Mouse (Mus musculus) limb, embryonic 10.5 days (tissue): ENCODE measurements at regions not wholly inside any gene's neighbourhood (a gene's known extent, or its start where the extent isn't known, plus 50 kb on each side); places are given as distances from the start of the nearest gene placed in this dataset.
A peak's percentile ranks its signal among the peaks of the same experiment; 100 is the strongest.

Experiments
- DNase-seq: peaks from one replicate; pipeline ENCODE4 v3.0.0-alpha.2; 2017; ENCODE audit warnings: low spot score
- H3K27ac ChIP-seq: fragments of 300-500 bp; sonication (generic); 2 replicates; pipeline ENCODE4 v1.5.1; 2016; ENCODE audit warnings: mild to moderate bottlenecking
- H3K27me3 ChIP-seq: fragments of 300-500 bp; sonication (generic); 2 replicates; pipeline ENCODE4 v1.6.1; 2016; ENCODE audit warnings: low read depth, mild to moderate bottlenecking; ENCODE audit not compliant: poor library complexity, severe bottlenecking
- H3K36me3 ChIP-seq: fragments of 300-500 bp; sonication (generic); 2 replicates; pipeline ENCODE4 v1.6.1; 2016; ENCODE audit warnings: mild to moderate bottlenecking, moderate library complexity
- H3K4me1 ChIP-seq: fragments of 300-500 bp; sonication (generic); 2 replicates; pipeline ENCODE4 v1.6.1; 2016
- H3K4me3 ChIP-seq: fragments of 300-500 bp; sonication (generic); 2 replicates; pipeline ENCODE4 v1.5.1; 2016; ENCODE audit warnings: mild to moderate bottlenecking, moderate library complexity
- H3K9me3 ChIP-seq: fragments of 300-500 bp; sonication (generic); replicated peaks from 2 replicates; pipeline ENCODE4 v1.6.1; 2016; ENCODE audit warnings: mild to moderate bottlenecking
- WGBS: fragments of 180-500 bp; shearing (Covaris S2); methylation state at CpG from one replicate; pipeline ENCODE4 v1.1.7; 2016; 5-methylcytosine and 5-hydroxymethylcytosine counted together

DNA sequence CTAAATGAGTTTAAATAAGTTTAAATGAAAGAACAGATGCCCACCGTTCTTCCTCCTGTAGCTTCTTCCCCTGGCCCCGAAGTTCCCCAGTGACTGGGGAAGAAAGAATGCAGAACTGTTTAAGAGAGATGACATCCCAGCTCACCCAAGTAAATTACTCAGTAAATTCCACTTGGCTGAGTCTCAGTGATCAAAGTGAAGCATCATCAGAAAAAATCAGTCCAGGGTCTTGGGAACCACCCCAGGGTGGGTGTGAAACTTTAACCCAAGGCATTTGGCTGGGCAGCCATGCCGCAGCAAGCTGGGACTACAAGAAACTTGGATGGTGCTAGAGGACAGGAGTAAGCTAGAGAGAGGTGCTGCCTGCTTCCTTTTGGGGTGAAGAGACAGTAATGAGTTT is 133.9 kb downstream of the Emx2 start:
- H3K27ac ChIP-seq: no peak overlapping the region
- H3K36me3 ChIP-seq: no peaks in the 10 kb centered on the region
- H3K4me1 ChIP-seq: peaks cover 21% of the 10 kb centered on the region
- no peak overlapping the region for H3K4me3 ChIP-seq
- DNase-seq: no peak
- WGBS: 73% methylated on average over 3 of the region's 3 CpGs
- no peaks in the 10 kb centered on the region for H3K9me3 ChIP-seq
- H3K27me3 ChIP-seq: peaks cover 6% of the 10 kb centered on the region; the same call in 1 of the 2 replicates

DNA sequence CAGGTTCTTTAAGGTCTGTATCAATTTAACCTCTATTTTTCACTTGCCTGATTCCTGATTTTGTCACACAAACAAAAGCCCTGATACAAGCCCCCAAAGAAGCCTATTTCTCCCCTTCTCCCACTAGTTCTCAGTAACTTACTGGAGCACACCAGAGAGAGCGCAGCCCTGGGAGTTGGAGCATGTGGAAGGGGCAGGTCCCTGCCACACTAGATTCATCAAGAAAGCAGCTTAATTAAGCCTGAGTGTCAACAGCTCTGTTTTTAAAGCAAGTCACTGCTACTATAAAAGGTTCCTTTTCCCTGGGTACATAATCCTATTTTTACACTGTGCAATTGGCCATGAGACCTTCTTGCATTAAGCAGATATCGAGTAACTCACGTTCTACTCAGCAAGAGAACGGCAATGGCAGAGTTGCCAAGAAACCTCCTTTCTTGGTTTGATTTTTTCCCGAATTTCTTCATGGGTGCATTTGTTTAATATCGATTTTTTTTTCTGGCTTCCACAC is 166.2 kb downstream of the Emx2 start:
- Histone ChIP-seq H3K9me3 (no peaks in the 10 kb centered on the region), H3K36me3 (no peaks in the 10 kb centered on the region), H3K4me1 (peaks cover 19% of the 10 kb centered on the region), H3K27me3 (0 out of 2 replicates have a peak, but pooled peaks cover 12% of the 10 kb centered on the region), H3K27ac (no peak overlapping the region), H3K4me3 (no peak overlapping the region)
- WGBS: 87% methylated on average over 6 of the region's 6 CpGs
- no peak for DNase-seq

DNA sequence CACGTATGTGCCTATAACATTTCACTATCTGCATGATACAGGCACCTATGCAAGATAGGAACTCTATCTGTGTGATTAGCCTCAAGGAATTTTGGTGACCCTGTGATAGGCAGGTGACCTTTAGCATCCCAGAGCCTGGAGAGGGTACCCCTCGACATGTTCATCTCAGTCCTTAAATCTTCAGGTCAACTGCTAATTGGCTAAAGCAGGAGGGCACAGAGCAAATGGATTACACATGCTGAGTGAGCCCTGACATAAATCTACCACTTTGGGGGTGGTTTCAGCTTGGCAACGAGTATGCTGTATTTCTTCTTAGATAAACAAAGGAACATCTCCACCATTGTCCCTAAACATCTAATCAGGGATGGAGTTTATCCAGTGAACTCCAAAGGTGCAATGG is 169.5 kb downstream of the Emx2 start:
- no peaks in the 10 kb centered on the region for H3K9me3 ChIP-seq
- peaks cover 25% of the 10 kb centered on the region for H3K4me1 ChIP-seq
- H3K36me3 ChIP-seq: no peaks in the 10 kb centered on the region
- H3K4me3 ChIP-seq: no peak overlapping the region
- WGBS: 40% methylated on average over 3 of the region's 3 CpGs
- DNase-seq: no peak
- H3K27me3 ChIP-seq: peaks cover 32% of the 10 kb centered on the region
- H3K27ac ChIP-seq: no peak overlapping the region

DNA sequence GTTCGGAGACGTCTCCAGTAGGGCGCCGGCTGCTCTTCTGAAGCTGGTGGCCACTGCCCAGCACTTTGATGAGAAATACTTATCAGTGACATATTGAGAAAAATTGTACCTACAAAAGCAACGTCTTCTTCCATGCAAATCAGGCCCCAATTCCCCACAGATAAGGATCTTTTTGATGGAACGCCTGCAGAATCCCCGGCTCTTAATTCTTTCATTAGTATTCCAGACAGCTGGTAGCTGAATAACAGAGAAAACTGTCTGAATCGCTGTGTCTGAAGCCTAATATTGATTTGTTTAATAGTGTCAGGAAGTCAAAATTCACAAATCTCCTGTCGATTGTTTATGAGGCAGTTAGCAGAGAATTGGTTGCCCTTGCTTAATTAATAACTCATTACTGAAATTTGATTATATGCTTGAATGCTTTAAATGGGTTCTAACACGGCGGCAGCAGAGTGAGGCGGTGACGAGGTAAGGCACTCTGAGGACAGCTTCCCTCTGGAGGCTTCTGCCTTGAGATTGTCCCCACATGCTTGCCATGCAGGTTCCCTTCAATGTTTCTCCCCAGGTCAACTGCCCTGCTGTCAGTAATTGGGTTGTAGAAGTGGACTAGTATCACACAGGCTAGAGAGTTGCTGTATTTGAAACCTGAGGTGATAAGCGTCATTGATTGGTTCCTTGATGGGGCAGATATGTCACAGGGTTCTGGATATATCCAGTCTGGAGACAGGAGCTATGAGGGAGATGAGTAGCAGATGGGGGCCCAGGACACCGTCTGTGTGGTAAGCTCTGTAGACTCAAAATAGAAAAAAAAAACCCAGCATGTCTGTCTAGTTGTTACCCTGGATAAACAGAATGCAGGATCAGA is 170.4 kb downstream of the Emx2 start:
- 54% methylated on average over 15 of the region's 15 CpGs for WGBS
- Histone ChIP-seq H3K27ac (no peak overlapping the region), H3K9me3 (no peaks in the 10 kb centered on the region), H3K4me1 (peaks cover 25% of the 10 kb centered on the region), H3K36me3 (no peaks in the 10 kb centered on the region), H3K27me3 (peaks cover 37% of the 10 kb centered on the region), H3K4me3 (no peak overlapping the region)
- DNase-seq: no peak

DNA sequence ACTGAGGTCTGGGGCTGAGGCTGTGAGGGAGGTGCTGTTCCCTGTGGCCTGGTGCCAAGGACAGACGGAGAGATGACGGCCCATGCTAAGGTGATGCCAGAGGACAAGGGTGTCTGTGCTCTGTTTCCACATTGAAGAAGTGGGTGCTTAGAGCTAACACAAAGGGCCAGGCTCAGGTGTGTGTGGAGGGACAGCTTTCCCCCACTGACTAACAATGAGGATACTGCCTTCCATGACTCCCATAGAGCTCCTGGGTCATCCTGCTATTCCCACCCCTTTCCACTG is 170.9 kb downstream of the Emx2 start:
- no peak overlapping the region for H3K4me3 ChIP-seq
- no peaks in the 10 kb centered on the region for H3K36me3 ChIP-seq
- peaks cover 25% of the 10 kb centered on the region for H3K4me1 ChIP-seq
- H3K9me3 ChIP-seq: no peaks in the 10 kb centered on the region
- WGBS: 93% methylated on average over 2 of the region's 2 CpGs
- peaks cover 42% of the 10 kb centered on the region for H3K27me3 ChIP-seq
- DNase-seq: no peak
- H3K27ac ChIP-seq: no peak overlapping the region

DNA sequence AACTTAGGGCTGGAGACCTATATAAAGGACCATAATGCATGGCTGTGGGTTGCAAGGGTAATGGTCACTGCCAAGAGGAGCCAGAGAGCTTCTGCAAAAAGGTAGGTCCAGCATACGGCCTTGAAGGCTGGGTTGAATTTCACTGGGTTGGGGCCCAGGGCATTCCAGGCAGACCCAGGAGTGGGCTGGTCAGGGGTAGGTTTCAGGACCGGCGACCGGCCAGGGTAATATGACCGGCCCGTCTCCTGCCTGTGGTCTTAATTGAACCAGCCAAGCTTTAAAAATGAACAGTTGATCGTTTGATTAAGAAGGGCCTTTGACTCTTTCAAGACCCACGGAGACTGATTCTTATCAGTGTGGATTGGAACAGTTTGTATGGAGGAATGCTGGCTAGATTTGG is 171.9 kb downstream of the Emx2 start:
- no peak overlapping the region for H3K4me3 ChIP-seq
- H3K4me1 ChIP-seq: peaks cover 26% of the 10 kb centered on the region
- DNase-seq: no peak
- H3K27ac ChIP-seq: no peak overlapping the region
- H3K27me3 ChIP-seq: peaks cover 51% of the 10 kb centered on the region
- 77% methylated on average over 8 of the region's 8 CpGs for WGBS
- H3K36me3 ChIP-seq: no peaks in the 10 kb centered on the region
- H3K9me3 ChIP-seq: no peaks in the 10 kb centered on the region

DNA sequence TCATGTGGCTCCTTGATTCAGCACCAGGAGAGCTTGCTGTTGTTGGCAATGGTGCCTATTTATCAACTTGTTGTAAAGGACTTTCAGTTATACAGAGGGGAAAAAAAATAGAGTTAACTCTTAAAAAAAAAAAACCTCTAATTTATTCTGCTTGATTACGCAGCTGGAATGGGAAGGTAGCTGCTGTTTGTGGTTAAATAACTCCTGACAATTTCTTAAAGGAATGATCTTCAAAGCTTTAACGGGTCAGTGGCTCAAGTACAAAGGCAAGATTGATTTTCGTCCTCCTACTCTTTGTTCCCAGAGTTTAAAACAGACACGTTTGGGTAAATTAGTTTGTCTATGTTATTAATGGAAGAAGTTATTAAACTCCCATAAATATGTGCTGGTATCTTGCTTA is 172.5 kb downstream of the Emx2 start:
- peaks cover 33% of the 10 kb centered on the region for H3K4me1 ChIP-seq
- 52% methylated on average over 4 of the region's 4 CpGs for WGBS
- no peak overlapping the region for H3K27ac ChIP-seq
- no peaks in the 10 kb centered on the region for H3K9me3 ChIP-seq
- H3K36me3 ChIP-seq: no peaks in the 10 kb centered on the region
- H3K4me3 ChIP-seq: no peak overlapping the region
- no peak for DNase-seq
- H3K27me3 ChIP-seq: peaks cover 53% of the 10 kb centered on the region

DNA sequence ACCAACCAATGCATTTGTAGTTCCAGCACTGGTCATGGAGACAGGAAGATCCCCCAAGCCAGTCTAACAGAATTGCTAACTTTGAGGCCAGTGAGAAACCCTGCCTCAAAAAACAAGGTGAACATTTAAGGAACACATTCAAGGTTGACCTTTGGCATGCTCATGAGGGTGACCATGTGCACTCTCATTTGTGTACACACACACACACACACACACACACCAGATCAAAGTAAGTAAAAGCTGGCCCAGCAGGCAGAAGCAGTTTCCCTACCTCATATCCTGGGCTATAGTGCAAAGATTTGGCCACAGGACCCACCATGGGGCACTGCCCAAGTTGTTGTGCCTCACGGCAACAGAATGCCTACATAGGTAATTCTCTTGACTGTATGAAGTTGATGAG is 173.4 kb downstream of the Emx2 start:
- H3K4me1 ChIP-seq: peaks cover 41% of the 10 kb centered on the region
- WGBS: 87% methylated on average over 1 of the region's 1 CpGs
- DNase-seq: no peak
- H3K27ac ChIP-seq: no peak overlapping the region
- no peaks in the 10 kb centered on the region for H3K36me3 ChIP-seq
- H3K4me3 ChIP-seq: no peak overlapping the region
- no peaks in the 10 kb centered on the region for H3K9me3 ChIP-seq
- H3K27me3 ChIP-seq: peaks cover 53% of the 10 kb centered on the region

DNA sequence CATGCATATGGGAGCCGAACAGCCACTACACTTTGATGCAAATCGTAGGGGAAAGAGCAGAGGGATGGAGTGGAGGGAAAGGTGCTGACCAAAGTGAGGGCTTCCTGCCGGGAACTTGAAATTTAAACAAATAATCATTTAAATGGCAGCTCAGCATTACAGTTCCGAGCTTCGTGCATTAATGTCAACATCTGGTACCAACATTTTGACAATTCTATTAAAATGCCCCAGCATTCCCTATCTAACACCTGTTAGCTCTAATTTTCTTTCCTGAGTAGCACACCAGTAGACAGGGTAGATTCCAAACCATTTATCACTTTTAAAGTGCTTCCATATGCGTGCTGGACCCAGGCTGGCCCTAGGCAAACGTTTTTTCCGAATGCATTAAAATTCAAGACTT is 178.1 kb downstream of the Emx2 start:
- peaks cover 50% of the 10 kb centered on the region for H3K27me3 ChIP-seq
- no peaks in the 10 kb centered on the region for H3K36me3 ChIP-seq
- H3K27ac ChIP-seq: no peak overlapping the region
- 21% methylated on average over 8 of the region's 8 CpGs for WGBS
- H3K4me3 ChIP-seq: no peak overlapping the region
- DNase-seq: peak; percentile 40
- peaks cover 38% of the 10 kb centered on the region for H3K4me1 ChIP-seq
- H3K9me3 ChIP-seq: no peaks in the 10 kb centered on the region

DNA sequence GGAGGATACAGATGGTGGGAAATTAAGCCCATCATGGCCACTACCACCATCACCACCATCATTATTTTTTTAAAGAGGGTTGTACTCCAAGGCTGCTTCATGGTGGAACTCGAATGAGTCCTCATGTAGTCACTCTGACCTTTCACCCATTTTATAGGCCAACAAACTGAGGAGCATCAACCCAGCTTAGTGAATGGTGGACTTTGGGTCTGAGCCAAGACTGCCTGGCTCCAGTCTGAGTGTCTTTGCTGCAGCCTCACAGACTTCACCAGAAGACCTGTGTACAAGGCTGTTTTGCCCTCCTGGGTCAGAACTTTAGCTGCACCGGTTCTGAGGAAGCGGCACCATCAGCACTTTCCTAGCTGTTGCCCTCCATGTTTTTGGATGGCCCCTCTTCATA is 184.4 kb downstream of the Emx2 start:
- WGBS: 94% methylated on average over 3 of the region's 3 CpGs
- no peaks in the 10 kb centered on the region for H3K36me3 ChIP-seq
- peaks cover 50% of the 10 kb centered on the region for H3K27me3 ChIP-seq
- H3K4me3 ChIP-seq: no peak overlapping the region
- DNase-seq: no peak
- no peak overlapping the region for H3K27ac ChIP-seq
- H3K9me3 ChIP-seq: no peaks in the 10 kb centered on the region
- H3K4me1 ChIP-seq: peaks cover 27% of the 10 kb centered on the region

DNA sequence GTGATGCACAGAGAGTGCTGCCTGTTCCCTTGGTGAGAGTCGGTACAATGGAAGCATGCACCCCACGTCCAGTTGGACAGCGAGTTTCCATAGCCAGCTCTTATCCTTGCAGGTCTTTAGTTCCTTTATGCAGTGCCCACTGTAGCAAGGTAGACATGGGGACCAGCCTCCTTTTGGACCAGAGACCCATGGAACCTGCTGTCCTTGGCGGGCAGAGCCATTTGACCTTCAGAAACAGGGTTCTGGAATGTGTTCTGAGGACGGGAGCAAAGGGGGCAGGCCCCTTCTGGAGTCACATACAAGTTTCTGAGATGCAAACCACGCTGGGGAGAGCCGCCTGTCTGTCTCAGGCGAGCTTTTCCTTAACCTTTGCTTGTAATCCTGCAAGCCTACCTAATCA is 188.1 kb downstream of the Emx2 start:
- Histone ChIP-seq H3K4me3 (no peak overlapping the region), H3K4me1 (peaks cover 19% of the 10 kb centered on the region), H3K9me3 (no peaks in the 10 kb centered on the region), H3K27me3 (peaks cover 65% of the 10 kb centered on the region), H3K27ac (peak overlapping the region; percentile 72), H3K36me3 (no peaks in the 10 kb centered on the region)
- DNase-seq: peak; percentile 40
- WGBS: 69% methylated on average over 8 of the region's 8 CpGs

DNA sequence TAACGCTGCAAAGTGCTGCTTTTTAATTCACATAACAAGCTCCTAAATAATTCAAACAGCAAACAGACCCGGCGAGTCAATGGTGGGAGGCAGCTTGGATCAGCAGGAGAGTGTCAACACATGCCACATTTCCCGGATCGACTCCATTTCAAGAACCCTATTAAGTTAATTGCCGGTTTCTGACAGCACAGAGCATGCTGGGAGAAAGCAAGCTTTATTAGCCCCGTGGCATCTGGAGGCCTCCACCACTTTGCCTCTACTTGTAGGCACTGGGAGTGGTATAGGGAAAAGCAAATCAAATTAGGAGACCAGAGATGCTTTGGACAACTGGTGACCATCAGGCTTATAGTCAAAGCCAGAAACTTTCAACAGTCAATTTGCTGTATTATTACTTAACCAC is 188.5 kb downstream of the Emx2 start:
- peak; percentile 46 for DNase-seq
- no peak overlapping the region for H3K4me3 ChIP-seq
- peaks cover 19% of the 10 kb centered on the region for H3K4me1 ChIP-seq
- peaks cover 69% of the 10 kb centered on the region for H3K27me3 ChIP-seq
- no peaks in the 10 kb centered on the region for H3K36me3 ChIP-seq
- no peaks in the 10 kb centered on the region for H3K9me3 ChIP-seq
- no peak overlapping the region for H3K27ac ChIP-seq
- 36% methylated on average over 7 of the region's 7 CpGs for WGBS

DNA sequence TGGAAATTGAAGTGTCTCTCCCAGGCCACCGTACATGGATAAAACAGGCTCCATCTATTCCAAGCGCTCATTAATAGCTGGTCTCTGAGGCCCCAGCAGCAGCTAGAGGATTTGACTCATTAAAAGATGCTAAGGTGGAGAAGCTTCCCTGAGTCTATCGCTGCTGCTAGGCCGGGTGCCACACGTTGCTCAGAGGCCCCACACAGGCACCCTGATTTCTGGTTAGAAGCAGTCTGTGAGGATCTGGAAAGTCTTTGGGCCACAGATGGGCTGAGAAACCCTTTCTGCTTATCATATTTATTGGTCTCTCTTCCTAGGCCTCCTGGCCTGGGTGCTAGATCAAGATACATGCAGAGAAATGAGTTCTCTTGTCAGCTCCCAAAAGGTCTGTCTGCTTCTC is 191.2 kb downstream of the Emx2 start:
- no peak for DNase-seq
- no peak overlapping the region for H3K4me3 ChIP-seq
- WGBS: 94% methylated on average over 5 of the region's 5 CpGs
- H3K27ac ChIP-seq: no peak overlapping the region
- peaks cover 19% of the 10 kb centered on the region for H3K4me1 ChIP-seq
- H3K9me3 ChIP-seq: no peaks in the 10 kb centered on the region
- H3K36me3 ChIP-seq: no peaks in the 10 kb centered on the region
- H3K27me3 ChIP-seq: peaks cover 46% of the 10 kb centered on the region
